Mouse (Mus musculus) c-Kit-negative CD71-positive TER-119-positive erythroid progenitor cells, embryonic 14.5 days (primary cell): Measurements from ENCODE around the gene Trpm3.

Experiments
- DNase-seq: peaks from one replicate; pipeline ENCODE4 v3.0.0-alpha.2; 2013; ENCODE audit warnings: low read depth, low spot score

The Trpm3 gene

DNA sequence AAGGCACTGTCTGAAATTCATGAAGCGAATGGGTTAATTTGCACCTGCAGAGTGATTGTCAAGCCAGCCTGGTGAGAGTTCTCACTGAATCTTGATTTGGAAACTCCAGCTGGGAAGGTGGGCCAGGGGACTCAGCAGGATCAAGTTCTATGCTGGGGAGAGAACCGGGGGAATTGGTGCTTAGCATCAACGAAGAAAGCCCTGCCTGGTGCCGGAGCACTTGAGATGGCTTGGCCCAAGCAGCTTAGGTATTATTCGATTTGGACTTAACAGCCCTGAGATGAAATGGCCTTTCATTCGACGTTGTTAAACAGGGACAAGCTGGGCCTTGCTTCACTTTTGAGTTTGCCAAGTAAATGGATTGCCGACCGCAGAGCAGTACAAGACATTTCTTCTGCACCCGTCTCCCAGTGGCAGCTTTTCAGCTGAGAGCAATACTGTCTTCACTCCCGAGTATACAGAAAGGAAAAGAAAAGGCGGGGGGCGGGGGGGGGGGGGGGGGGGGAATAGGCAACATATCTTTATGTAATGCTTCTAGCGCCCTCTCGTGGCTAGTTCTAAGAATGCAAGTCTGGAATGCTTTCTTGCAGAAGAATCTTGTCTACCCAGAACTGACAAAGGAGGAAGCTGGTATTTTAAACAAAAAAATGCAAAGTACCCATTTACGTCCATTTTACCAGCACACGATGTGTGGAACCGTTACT lies 165.3 kb downstream of the Trpm3 start:
- peak; percentile 17 for DNase-seq

DNA sequence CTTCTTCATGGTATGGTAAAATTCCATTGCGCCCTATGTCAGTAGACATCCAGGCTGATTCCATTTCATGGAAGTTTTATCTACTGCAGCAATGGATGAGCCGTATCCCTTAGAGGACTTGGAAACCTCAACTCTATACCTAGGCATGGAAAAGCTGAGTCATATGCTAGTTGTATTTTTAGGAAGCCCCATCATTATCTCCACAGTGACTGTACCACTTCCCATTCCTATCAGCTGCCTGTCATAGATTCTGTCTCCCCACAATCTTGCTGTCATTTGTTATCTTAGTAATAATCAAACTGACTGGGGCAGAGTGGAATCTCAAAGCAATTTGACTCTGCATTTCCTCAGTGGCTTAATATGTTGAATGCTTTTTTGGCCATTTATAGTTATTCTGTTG lies 169.2 kb downstream of the Trpm3 start:
- DNase-seq, result no peak

DNA sequence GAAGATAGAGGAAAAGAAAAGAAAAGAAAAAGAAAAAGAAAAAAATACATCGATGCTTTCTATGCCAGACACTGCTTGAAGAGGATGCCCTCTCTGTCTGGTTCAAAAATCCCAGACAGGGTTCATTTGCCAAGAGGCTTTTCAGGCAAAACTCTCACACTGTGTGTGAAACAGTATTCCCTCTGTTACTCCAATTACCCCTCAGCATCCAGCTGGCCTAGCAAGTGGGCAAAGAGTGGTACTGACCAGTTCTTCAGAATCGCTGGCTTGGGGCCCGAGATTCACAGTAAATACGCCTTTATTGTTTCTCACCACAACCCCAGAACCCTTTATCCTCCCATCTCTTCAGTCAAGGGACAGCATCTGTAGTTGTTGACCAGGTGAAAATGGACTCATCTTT lies 178.5 kb downstream of the Trpm3 start:
- DNase-seq, result no peak

- no peak for DNase-seq
Measured at GRCm38 (mm10) chr19:22326813-22327212, 188.0 kb downstream of the Trpm3 start.

DNA sequence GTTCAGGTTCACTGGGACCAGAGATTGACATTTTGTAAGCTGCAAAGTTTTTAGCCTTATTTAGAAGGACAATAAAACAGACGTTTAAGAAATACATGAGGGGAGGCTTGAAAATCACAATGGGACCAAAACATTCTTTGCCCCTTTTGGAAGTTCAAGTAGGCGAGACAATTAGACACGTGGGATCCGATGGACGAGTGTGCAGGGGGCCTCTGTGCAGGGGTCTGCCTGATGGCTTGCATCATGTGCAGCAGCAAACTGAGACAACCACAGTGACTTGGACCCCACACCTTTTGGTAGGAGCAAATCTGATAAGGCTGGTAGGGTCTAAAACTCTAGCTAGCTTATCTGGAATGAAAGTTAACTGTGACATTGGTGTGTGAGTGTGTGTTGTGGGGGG lies 188.4 kb downstream of the Trpm3 start:
- no peak for DNase-seq

DNA sequence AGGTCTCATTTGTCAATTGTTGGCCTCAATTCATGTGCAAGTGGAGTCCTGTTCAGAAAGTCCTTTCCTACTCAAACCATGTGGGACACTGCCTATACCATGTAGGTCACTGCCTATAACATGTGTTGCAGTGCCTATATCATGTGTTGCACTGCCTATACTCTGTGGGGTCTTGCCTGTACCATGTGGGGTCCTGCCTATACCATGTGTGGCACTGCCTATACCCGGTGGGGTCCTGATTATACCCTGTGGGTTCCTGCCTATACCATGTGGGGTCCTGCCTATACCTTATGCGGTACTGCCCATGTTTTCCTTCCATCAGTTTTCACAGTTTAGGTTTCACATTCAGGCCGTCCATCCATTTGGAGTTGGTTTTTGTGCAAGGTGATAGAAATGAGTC lies 197.4 kb downstream of the Trpm3 start:
- DNase-seq, result no peak

DNA sequence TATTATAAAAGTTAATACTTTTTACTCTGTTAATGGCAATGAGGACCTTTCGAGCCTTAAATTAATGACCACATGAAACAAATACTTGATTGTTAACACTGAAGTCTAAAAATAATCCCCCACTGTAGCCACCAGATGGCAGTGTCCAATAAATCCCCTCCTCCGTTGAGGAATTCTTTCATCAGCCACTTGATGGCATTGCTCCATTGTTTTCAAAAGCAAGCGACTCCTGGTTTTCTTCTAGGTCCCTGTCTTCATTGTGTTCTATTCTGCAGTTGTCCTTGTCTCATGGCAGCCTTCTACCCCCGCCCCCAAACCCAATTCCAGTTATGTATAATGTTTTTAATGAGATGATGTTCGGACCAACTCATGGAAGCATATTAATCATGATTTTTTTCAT lies 198.6 kb downstream of the Trpm3 start:
- no peak for DNase-seq

DNA sequence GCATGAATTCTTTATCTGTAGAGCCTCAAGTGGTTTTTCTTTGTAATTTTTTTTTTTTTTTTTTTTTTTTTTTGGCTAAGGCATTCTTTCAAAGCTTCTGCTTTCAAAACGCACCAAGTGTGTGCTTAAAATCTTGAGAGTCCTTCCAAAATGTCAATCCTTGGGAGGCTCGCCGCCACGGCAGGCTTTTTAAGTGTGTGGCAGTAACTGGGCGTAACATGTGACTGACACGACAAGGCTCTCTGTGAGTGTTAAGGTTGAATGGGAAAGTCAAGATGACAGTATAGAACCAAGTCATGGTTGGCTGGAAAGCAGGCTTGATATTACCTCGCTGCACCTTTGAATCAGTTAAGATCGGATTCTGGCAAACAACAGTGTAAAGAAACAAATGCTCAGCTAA lies 200.1 kb downstream of the Trpm3 start:
- DNase-seq, result no peak

DNA sequence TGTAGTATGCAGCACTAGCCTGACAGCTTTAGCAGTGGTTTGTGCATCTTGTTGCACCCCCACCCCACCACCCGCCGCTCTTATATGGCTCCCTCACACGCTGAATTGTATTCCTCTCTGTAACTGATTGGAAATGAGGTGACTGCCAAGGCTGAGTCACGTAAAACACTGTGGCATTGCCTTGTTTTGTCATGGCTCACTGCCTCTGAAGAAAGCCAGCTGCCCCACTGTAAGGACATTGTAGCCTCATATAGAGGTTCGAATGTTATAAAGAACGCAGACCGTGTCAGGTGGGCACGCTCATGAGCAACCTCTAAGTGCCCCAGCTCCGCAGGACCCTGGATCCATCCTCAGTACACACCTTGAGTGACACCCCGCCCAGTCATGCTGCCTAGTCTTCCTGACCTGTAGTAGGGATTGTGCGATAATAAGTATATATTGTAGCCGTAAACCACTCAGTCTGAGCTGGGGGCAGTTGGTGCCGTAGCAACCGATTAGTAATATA lies 215.2 kb downstream of the Trpm3 start:
- no peak for DNase-seq

DNA sequence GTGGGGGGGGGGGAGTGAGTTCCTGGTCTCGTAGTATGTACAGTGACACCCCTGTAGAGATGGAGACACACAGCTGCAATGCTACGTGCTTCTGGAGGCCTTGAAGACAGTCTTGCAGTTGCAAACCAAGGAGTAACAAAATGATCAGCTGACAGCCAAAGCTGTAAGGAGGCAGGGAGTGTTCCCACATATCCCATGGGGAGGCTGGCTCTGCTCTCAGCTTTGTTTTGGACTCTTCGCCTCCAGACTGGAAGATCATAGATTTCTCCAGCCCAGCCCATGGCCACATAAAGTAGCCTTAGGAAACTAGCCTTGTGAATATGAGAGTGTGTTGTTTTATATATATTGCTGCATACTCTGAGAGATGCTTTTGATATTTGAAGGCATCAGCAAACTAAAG lies 248.0 kb downstream of the Trpm3 start:
- no peak for DNase-seq

- no peak for DNase-seq
Measured at GRCm38 (mm10) chr19:22394700-22395099, 255.9 kb downstream of the Trpm3 start.

- DNase-seq, result no peak
Measured at GRCm38 (mm10) chr19:22404049-22404448, 265.2 kb downstream of the Trpm3 start.

DNA sequence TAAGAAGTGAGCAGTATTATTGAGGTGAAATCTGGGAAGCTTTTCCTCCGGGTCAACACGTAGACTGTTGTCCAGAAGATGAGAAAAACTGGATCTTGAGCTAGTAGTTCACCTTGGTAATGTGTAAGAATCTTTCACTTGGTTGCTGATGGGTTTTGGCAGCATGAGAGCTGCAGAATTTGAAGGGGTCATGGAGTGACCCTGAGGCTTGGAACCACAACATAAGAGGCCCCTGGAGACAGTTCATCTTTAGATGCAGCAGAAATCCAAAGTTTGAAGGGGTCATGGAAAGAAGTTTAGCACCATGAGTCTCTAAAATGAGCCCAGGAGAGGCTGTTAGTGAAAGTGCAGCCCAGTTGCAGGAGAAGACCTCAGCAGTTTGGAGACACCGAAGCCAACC lies 279.4 kb downstream of the Trpm3 start:
- DNase-seq, result no peak

DNA sequence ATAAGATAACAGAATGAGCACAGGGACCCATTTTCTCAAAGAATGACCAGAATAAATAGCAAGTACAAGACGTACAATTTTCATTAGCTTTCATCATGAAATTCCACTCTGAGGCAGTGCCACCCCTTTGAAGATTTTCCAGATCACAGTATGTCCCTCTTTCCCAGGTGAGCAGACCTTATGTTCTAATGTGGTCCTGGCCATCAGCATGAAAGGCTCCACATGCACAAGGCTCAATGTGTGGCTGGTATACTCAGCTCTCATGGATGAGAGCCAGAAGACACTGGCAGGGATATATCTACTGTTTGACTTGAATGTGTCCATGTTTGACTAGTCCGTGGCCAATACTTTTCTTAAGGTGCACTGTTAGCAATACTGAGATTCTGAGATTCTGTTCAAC lies 298.4 kb downstream of the Trpm3 start:
- no peak for DNase-seq

DNA sequence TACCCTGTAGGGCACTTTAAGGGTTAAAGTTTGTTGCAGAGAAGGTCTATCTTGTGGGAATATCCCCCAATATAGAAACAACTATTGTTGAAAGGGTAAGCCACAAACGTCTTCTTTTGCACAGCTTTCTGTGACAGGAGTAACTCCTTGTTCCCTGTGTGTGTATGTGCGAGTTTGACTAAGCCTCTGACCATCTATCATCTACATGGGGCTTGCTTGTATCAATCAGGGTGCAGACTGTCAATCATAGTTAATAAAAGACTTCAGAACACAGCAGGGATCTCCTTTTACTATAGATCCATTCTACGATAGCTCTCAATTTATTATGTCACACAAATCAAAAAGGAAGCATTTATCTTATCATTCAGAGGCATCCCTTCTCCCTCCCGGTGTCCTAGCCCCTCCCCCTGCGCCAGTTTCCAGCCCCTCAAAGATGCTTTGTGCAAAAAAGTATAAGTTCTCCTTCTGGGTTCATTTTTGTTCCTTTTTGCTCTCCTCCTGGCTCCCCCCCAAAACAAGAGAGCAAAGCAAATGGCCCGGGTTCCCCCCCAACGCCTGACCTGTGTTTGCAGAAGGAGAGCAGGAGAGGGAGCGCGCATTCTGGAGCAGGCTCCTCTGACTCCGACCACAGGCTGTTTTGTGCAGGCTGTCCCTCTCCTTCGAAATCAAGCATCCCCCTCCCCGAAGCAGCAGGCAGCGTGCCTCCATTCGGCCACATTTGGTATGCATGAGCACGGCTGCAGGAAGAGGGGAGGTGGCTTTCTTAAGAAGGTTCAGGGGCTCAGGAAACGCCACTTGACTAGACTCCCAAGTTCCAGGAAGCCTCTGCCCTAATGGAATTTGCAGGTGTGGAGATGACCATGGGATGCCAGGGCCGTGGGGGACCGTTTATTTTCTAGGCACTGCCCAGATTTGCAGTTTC lies 308.8 kb downstream of the Trpm3 start:
- DNase-seq, result no peak

DNA sequence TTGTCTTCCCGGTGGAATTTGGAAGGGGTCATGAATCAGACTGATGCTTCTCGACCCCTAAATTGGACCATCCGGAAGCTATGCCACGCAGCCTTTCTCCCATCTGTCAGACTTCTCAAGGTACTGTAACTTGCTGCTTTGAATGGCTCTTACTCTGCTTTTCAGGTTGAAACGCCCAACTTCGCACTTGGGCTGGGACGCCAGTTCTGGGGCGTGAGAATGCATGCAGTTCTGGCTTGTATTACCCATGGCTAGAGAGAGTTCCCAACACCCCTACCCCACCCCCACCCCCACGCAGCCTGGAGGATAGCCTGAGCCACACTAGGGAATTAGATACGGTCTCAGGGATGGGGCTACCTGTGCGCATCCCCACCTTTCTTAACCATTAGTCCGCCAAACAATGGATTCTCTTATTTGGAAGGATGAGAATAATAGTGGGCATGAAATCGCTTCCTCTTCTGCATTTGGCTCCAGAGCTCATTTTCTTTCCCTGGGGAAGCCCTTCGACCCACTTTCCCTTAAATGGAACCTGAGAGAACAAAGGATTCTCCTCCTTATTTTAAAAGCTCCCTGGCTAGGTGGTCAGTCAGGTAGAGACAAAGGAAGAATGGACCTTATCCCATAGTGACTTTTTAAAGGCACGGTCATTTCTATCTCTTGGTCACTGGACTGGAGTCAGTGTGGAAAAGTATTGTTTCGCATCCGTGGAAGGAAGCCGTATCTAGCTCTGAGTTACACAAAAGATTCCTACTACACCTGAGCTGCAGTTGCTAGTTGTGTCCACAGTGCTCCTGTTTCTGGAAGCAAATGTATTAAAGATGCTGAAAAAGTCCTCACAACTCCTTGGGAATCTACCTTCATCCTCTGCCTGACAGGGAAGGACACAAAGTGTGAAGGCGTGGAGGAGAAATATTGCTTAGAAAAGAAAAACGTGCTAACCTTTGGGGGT lies 309.8 kb downstream of the Trpm3 start:
- DNase-seq, result no peak

DNA sequence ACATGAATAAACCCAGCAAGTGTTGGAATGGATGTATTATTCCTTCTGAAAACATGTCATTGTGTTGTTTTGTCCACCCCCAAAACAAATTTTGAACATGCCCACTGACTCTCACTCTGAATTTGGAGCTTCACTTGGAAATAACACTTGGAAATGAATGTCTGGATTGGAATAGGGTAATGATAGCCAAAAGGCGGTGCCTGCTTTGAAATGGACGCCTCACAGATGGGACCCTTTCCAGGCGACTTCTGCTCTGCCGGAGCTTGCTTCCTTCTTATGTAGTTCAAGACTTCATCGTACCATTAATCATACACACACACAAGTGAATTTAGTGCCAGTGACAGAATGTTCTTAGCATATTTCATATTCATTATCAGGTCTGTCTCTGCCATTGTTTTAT lies 312.4 kb downstream of the Trpm3 start:
- DNase-seq, result no peak

GRCm38 (mm10) chr19:22456935-22457334 lies 318.1 kb downstream of the Trpm3 start:
- DNase-seq, result no peak

- DNase-seq, result no peak
Measured at GRCm38 (mm10) chr19:22462043-22462442, 323.2 kb downstream of the Trpm3 start.

DNA sequence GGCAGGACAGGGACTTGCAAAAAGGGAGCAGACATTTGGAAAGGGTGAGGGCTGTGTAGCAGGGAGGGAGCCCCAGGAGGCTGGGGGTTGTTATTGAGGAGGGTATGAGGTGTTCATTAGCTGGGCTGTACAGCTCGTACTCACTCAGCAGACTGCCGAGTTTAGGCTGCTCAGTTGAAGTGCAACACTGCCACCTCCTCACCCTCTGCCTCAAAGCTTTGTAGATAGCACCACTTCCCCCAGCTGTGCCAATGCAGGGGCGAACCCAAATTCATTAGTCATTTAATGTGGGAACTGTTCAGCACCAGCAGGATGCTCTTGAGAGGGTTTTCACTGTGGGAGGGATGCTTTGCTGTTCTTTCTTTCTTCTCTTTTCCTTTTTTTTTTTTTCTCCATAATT lies 324.7 kb downstream of the Trpm3 start:
- DNase-seq, result no peak

DNA sequence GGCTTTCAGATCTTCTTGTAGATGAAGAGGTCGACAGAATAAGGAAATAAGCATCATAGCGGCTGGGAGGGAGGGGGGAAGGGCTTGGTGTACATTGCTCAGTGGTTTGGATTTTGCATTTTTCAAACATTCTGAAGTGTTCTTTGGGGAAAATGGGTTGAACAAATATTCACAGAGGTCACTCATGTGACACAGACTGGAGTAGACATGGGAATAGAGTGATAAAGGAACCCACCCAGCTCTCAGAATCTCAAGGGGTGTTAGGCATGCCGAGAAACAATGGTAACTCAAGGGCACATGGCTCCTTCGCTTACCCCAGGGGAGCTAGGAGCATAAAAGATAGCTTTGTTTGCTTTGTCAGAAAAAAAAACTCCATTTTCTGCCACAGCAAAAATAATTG lies 330.8 kb downstream of the Trpm3 start:
- DNase-seq, result no peak
